Mouse (Mus musculus) liver, embryonic 14.5 days (tissue): ENCODE measurements around the gene Cnot8. TPM values are rescaled to one million over a fixed set of nuclear protein-coding genes. Genes with fewer than 3 reads are reported as not detected.
A peak's percentile ranks its signal among the peaks of the same experiment; 100 is the strongest.

Experiments used
- ATAC-seq: fragments of 200-750 bp; cut with Nextera tagmentation; 2 replicates; pipeline ENCODE4 v1.8.0; 2017; ENCODE audit warnings: moderate number of reproducible peaks, mild to moderate bottlenecking, moderate library complexity; ENCODE audit not compliant: insufficient read depth
- DNase-seq, 3 experiments: peaks; one replicate each; pipeline ENCODE4 v3.0.0-alpha.2; 2012 to 2013; ENCODE audit warnings: low read depth in 3 of 3, low spot score in 3 of 3
- H3K27ac ChIP-seq: fragments of 300-500 bp; sonication (generic); 2 replicates; pipeline ENCODE4 v1.5.1; 2014; ENCODE audit warnings: moderate library complexity, mild to moderate bottlenecking, control low read depth, inconsistent platforms
- H3K27me3 ChIP-seq: fragments of 300-500 bp; sonication (generic); 2 replicates; pipeline ENCODE4 v1.6.1; 2014; ENCODE audit warnings: mild to moderate bottlenecking, low read length, moderate library complexity; ENCODE audit not compliant: control insufficient read depth, insufficient read depth
- H3K36me3 ChIP-seq: fragments of 300-500 bp; sonication (generic); replicated peaks from 2 replicates; pipeline ENCODE4 v1.6.1; 2014; ENCODE audit warnings: low read depth; ENCODE audit not compliant: control insufficient read depth, insufficient read depth
- H3K4me1 ChIP-seq, 2 experiments: fragments of 200-500 bp in 1 of 2; fragments of 300-500 bp in 1 of 2; sonication (generic) in 1 of 2; replicated peaks; 2 replicates each; pipeline ENCODE4 v1.6.1; 2012 to 2014; ENCODE audit warnings: antibody characterized with exemption in 1 of 2, inconsistent platforms in 1 of 2, low read length in 1 of 2; ENCODE audit not compliant: control insufficient read depth in 2 of 2, insufficient read depth in 2 of 2
- H3K4me2 ChIP-seq: fragments of 300-500 bp; sonication (generic); 2 replicates; pipeline ENCODE4 v1.6.1; 2014; ENCODE audit warnings: low read depth, mild to moderate bottlenecking, control low read depth, moderate library complexity
- H3K4me3 ChIP-seq, 2 experiments: fragments of 200-500 bp in 1 of 2; fragments of 300-500 bp in 1 of 2; sonication (generic) in 1 of 2; 2 replicates each; pipeline ENCODE4 v1.5.1; 2012 to 2014; ENCODE audit warnings: low read depth in 2 of 2, low read length in 2 of 2, mild to moderate bottlenecking in 2 of 2, control low read depth in 1 of 2, inconsistent platforms in 1 of 2, moderate library complexity in 1 of 2; ENCODE audit not compliant: insufficient read depth in 1 of 2
- H3K9ac ChIP-seq: fragments of 300-500 bp; sonication (generic); replicated peaks from 2 replicates; pipeline ENCODE4 v1.6.1; 2014; ENCODE audit warnings: mild to moderate bottlenecking, control low read depth, moderate library complexity
- H3K9me3 ChIP-seq: fragments of 300-500 bp; sonication (generic); 2 replicates; pipeline ENCODE4 v1.6.1; 2016; ENCODE audit warnings: low read length, mixed read lengths; ENCODE audit not compliant: control insufficient read depth
- CTCF ChIP-seq: IDR thresholded peaks from 2 replicates; pipeline ENCODE4 v1.5.1; 2016; ENCODE audit warnings: antibody characterized with exemption, low read depth, control low read depth
- EP300 ChIP-seq: IDR thresholded peaks from 2 replicates; pipeline ENCODE4 v1.6.1; 2016; ENCODE audit warnings: antibody characterized with exemption, low read depth
- WGBS: fragments of 180-500 bp; shearing (Covaris S2); extraction: QIAGEN DNeasy Blood & Tissue Kit; methylation state at CpG from one replicate; pipeline ENCODE4 v1.1.7; 2014; ENCODE audit not compliant: insufficient replicate concordance; 5-methylcytosine and 5-hydroxymethylcytosine counted together
- polyA plus RNA-seq, 2 experiments: library from polyadenylated mRNA; depleted of rRNA in 1 of 2; stranded (reverse) in 1 of 2; unstranded in 1 of 2; fragments of >200 nt; fragmentation: Nextera tagmentation in 1 of 2; extraction: Ambion mirVana in 1 of 2; gene quantifications; 2 replicates each; pipeline versions ENCODE4 v1.2.1 to v1.2.3; 2012 to 2014

Cnot8 gene
- polyA plus RNA-seq, 2 experiments = 26.3 to 28.9 TPM

DNA sequence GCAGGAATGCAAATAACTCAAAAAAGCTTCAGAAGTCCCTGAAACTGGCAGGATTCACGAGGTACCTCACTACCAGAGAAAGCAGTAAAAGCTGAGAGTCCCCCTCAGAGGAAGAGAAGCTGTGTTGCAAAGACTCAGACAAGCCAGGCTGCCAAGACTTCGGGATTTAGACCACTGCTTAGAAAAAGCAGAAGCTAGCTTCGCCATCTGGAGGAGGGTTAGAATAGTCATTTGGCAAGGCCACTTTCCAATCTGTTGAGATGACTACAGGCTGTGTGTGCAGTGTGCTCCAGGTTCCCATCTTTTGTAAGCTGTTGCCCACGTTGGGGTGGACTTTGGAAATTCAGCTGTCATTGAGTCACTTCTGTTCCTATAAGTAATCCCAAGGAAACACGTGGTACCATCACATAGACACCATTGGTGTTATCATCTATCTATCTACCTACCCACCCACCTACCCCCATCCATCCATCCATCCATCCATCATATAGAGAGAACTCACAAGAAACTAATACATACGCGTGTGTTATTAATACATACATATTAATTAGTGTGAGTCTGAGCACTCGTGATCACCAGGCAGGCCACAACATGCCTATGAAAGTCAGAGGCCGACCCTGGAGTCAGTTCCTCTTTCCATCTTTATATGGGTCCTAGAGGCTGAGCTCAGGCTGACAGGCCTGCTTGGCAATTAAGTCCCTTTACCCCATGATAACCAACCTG, 39.9 kb downstream of the Cnot8 start:
- WGBS = 71% methylated on average over 9 of the region's 9 CpGs
- no peak overlapping the region for H3K9ac ChIP-seq
- no peak overlapping the region for H3K27ac ChIP-seq
- H3K4me2 ChIP-seq = no peak overlapping the region
- TF ChIP-seq CTCF (no peak), EP300 (no peak)
- ATAC-seq = no peak
- no peaks in the 10 kb centered on the region for H3K4me1 ChIP-seq
- no peak overlapping the region for H3K4me3 ChIP-seq
- H3K9me3 ChIP-seq = no peaks in the 10 kb centered on the region
- peaks cover 45% of the 10 kb centered on the region for H3K36me3 ChIP-seq
- no peaks in the 10 kb centered on the region for H3K27me3 ChIP-seq
- DNase-seq = no peak

DNA sequence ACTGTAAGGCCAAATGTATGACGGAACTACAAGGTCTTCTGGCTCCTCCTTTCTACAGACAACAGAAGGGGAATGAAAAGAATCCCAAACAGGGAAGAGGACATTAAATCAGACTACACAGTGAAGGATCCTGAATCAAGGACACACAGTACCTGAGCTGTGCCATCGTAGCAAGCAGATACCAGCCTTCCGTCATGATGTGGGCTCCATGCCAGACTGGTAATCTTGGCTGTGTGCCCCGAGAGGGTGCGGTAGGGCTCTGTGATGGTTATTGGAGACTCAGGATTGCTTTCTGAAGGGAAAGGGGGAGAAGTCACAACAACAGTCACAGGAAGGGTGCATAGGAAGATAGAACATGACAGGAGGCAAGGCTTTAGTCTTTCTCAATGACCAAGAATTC, 42.3 kb downstream of the Cnot8 start:
- H3K36me3 ChIP-seq = peaks cover 38% of the 10 kb centered on the region
- no peak for DNase-seq

DNA sequence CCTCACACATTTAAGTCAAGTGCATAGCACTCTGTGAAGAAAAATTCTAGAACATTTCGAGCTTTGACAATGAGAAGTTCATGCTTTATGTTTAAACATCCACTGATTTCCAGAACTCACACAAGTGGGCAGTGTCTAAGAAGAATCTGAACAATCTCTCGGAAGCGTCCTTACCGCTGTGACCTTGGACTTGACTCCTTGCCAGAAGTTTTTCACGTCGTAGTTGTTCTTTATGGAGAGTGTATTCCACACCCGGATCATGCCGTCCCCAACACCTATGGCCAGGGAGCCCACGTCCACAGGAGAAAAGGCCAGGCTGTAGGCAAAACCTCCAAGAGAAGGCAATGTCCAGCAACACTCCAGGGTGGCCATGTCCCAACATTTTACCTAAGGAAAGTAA, 51.5 kb downstream of the Cnot8 start:
- H3K36me3 ChIP-seq = peaks cover 38% of the 10 kb centered on the region
- 0 out of 4 replicates have a peak, but pooled peaks cover 0 to 2% of the 10 kb centered on the region in 2 experiments for H3K4me1 ChIP-seq
- H3K9ac ChIP-seq = no peak overlapping the region
- ATAC-seq (no peak), DNase-seq (no peak)
- H3K4me2 ChIP-seq = no peak overlapping the region
- H3K27ac ChIP-seq = no peak overlapping the region
- H3K9me3 ChIP-seq = no peaks in the 10 kb centered on the region
- WGBS = 82% methylated on average over 9 of the region's 9 CpGs
- TF ChIP-seq EP300 (no peak), CTCF (no peak)
- no peaks in the 10 kb centered on the region for H3K27me3 ChIP-seq
- no peak overlapping the region for H3K4me3 ChIP-seq

More for the DNA sequence above, 42.3 kb downstream of the Cnot8 start:
- 83% methylated on average over 5 of the region's 5 CpGs for WGBS
- ATAC-seq = no peak
- H3K9me3 ChIP-seq = no peaks in the 10 kb centered on the region
- H3K4me3 ChIP-seq = no peak overlapping the region
- H3K4me1 ChIP-seq = no peaks in the 10 kb centered on the region
- no peak overlapping the region for H3K27ac ChIP-seq
- H3K4me2 ChIP-seq = no peak overlapping the region
- no peak overlapping the region for H3K9ac ChIP-seq
- TF ChIP-seq CTCF = no peak
- TF ChIP-seq EP300 = no peak
- H3K27me3 ChIP-seq = no peaks in the 10 kb centered on the region

DNA sequence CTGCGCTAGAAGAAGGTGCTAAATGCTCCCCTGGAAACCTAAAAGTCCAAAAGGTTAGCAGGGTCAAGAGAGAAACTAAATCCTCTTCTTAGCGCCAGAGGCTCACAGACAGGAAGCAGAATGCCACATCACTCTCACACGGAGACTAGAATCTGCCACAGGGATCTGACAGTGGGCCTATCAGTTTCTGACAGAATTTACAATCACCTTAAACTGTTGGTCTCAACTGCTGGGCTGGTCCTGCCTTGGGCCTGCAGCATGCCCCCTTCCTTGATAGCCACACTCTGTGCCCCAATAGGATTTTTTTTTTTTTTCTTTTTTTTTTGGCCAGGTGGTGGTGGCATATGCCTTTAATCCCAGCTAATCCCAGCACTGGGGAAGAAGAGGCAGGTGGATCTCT, 52.9 kb downstream of the Cnot8 start:
- Histone ChIP-seq H3K4me2 (no peak overlapping the region), H3K4me1 (0 out of 4 replicates have a peak, but pooled peaks cover 0 to 2% of the 10 kb centered on the region in 2 experiments), H3K4me3 (no peak overlapping the region), H3K27me3 (no peaks in the 10 kb centered on the region), H3K36me3 (peaks cover 39% of the 10 kb centered on the region), H3K27ac (no peak overlapping the region), H3K9me3 (no peaks in the 10 kb centered on the region), H3K9ac (no peak overlapping the region)
- 0 out of 2 replicates have a peak, but pooled peaks have one; percentile 22 for TF ChIP-seq EP300
- TF ChIP-seq CTCF = no peak
- WGBS = 46% methylated on average over 3 of the region's 3 CpGs
- ATAC-seq = peak; percentile 52; the same call in 1 of the 2 replicates
- DNase-seq = no peak

DNA sequence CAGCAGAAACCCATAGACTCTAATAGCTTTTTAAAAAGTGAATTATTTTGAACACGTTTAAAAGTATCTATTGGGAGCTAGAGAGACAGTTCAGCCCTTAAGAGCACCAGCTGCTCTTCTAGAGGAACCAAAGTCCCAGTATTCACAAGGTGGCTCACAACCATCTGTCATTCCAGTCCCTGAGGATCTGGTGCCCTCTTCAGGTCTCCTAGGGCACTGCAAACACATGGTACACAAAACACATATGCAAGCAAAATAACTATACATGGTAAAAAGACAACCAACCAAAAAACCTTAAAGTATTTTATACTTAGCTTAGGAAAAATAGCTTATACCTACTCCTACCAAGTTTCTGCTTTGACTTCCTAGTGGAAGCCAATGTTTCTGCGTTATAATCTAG, 61.1 kb downstream of the Cnot8 start:
- 91% methylated on average over 2 of the region's 2 CpGs for WGBS
- peaks cover 37% of the 10 kb centered on the region for H3K36me3 ChIP-seq
- no peak for ATAC-seq

More for the DNA sequence above, 61.1 kb downstream of the Cnot8 start:
- H3K27ac ChIP-seq = no peak overlapping the region
- no peaks in the 10 kb centered on the region for H3K9me3 ChIP-seq
- no peak overlapping the region for H3K4me2 ChIP-seq
- H3K4me3 ChIP-seq = no peak overlapping the region
- TF ChIP-seq EP300 (no peak), CTCF (peak; percentile 58)
- H3K9ac ChIP-seq = no peak overlapping the region
- peaks cover 5% of the 10 kb centered on the region in 2 experiments; a peak in 3 of 4 replicates for H3K4me1 ChIP-seq
- H3K27me3 ChIP-seq = no peaks in the 10 kb centered on the region
- no peak for DNase-seq
